Mouse (Mus musculus): ENCODE results near the gene M6pr.

GRCm38 (mm10) chr6:122262543-122262942 is 46.0 kb upstream of the M6pr start:
- no peak for TF ChIP-seq CTCF (IDR thresholded peaks at IDR 0.05; ENCODE audit: low read depth, low read length)
- no peak for TF ChIP-seq TAL1 (conservative IDR thresholded peaks at IDR 0.05; ENCODE audit: low read depth, low read length)
- no peak for TF ChIP-seq GATA1 (IDR thresholded peaks at IDR 0.05; ENCODE audit: borderline replicate concordance, low read length)

Data from G1E (cell line).